Mouse (Mus musculus) left cerebral cortex, postnatal 36 days (tissue): ENCODE data around the gene Pitpnm1. TPM values are rescaled to one million over a fixed set of nuclear protein-coding genes. Genes with fewer than 3 reads are reported as not detected.

Source experiments
- DNase-seq, 2 experiments: peaks; one replicate each; pipeline ENCODE4 v3.0.0; 2021 to 2022; ENCODE audit warnings: low spot score in 2 of 2, mixed read lengths in 1 of 2
- intact Hi-C: fragments of 180-260 bp; cut with DNase I; formaldehyde crosslinking; loops from one replicate; pipeline ENCODE4 v1.15.1; 2025
- total RNA-seq, 2 experiments: library from RNA; stranded (reverse); gene quantifications; 2 replicates each; pipeline ENCODE4 v1.2.3; 2021

The Pitpnm1 gene
- total RNA-seq, 2 experiments from 2014 or later = 202 to 203 TPM

DNA sequence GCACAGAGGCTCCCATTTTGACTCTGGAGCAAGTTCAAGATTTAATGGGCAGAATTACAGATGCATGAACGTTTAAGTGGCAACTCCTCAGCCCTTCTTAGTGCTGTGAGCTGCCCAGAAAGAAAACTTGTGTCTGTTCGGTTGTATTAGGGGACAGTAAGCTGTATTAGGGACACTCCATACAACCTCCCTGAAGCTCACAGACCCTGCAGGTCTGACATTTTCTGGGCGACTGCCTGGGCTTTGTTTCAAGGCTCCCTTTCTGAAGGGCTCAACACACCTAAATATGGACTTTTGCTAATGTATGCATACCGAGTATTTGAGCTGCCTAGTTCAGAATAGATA lies 63.7 kb downstream of the Pitpnm1 start:
- intact Hi-C loops = loop anchor here (2.0 kb wide), 2 partner anchors 15 to 39 kb away; partner anchors contain the start of genes Aip and Coro1b
- DNase-seq = no peak

Other genes with a start within 250 kb of the Pitpnm1 start
- gene Chka, start 248.2 kb upstream of the Pitpnm1 start, total RNA-seq = 100 to 1,000 TPM in 1 of 2 experiments, 10 to 100 TPM in 1; 66.7 to 108 TPM
- gene Tcirg1, start 192.9 kb upstream of the Pitpnm1 start, total RNA-seq = 10 to 100 TPM; 15.7 to 19.6 TPM
- 100 to 1,000 TPM; 137 to 152 TPM for gene Ndufs8, start 187.2 kb upstream of the Pitpnm1 start, total RNA-seq
- 1 to 10 TPM; 2.6 to 3.8 TPM for gene Aldh3b1, start 170.2 kb upstream of the Pitpnm1 start, total RNA-seq
- 10 to 100 TPM; 16.2 to 16.5 TPM for gene Unc93b1, start 164.8 kb upstream of the Pitpnm1 start, total RNA-seq
- gene Aldh3b3, start 141.4 kb upstream of the Pitpnm1 start, total RNA-seq = under 1 TPM in 1 of 2 experiments, not detected in 1; 0.27 TPM
- gene Aldh3b2, start 127.7 kb upstream of the Pitpnm1 start, total RNA-seq = 1 to 10 TPM; 1.0 to 1.4 TPM
- 1 to 10 TPM; 2.0 to 2.7 TPM for gene Acy3, start 113.4 kb upstream of the Pitpnm1 start, total RNA-seq
- gene Tbx10, start 107.2 kb upstream of the Pitpnm1 start, total RNA-seq = not detected
- 10 to 100 TPM in 1 of 2 experiments, 1 to 10 TPM in 1; 8.8 to 13.3 TPM for gene Nudt8, start 99.4 kb upstream of the Pitpnm1 start, total RNA-seq
- 1 to 10 TPM; 1.2 to 1.8 TPM for gene Gm49405, start 99.4 kb upstream of the Pitpnm1 start, total RNA-seq
- 1 to 10 TPM; 2.7 to 6.8 TPM for gene Doc2g, start 96.7 kb upstream of the Pitpnm1 start, total RNA-seq
- 100 to 1,000 TPM; 226 to 259 TPM for gene Ndufv1, start 87.2 kb upstream of the Pitpnm1 start, total RNA-seq
- gene Gstp1, start 62.0 kb upstream of the Pitpnm1 start, total RNA-seq = 100 to 1,000 TPM; 301 to 332 TPM
- 10 to 100 TPM; 33.9 to 45.2 TPM for gene Gstp2, start 54.0 kb upstream of the Pitpnm1 start, total RNA-seq
- not detected for gene Gstp3, start 40.4 kb upstream of the Pitpnm1 start, total RNA-seq
- gene Cabp2, start 18.4 kb upstream of the Pitpnm1 start, total RNA-seq = not detected
- 10 to 100 TPM; 28.8 to 34.1 TPM for gene Cdk2ap2, start 2.8 kb upstream of the Pitpnm1 start, total RNA-seq
- 100 to 1,000 TPM; 106 to 133 TPM for gene Aip, start 25.9 kb downstream of the Pitpnm1 start, total RNA-seq
- not detected for gene Gpr152, start 39.8 kb downstream of the Pitpnm1 start, total RNA-seq
- gene Cabp4, start 44.0 kb downstream of the Pitpnm1 start, total RNA-seq = not detected
- gene Coro1b, start 48.6 kb downstream of the Pitpnm1 start, total RNA-seq = 10 to 100 TPM; 75.7 to 81.1 TPM
- 1 to 10 TPM; 1.3 to 1.8 TPM for gene Ptprcap, start 53.6 kb downstream of the Pitpnm1 start, total RNA-seq
- gene Rps6kb2, start 63.4 kb downstream of the Pitpnm1 start, total RNA-seq = 10 to 100 TPM; 27.8 to 43.1 TPM
- 1 to 10 TPM; 5.5 to 7.8 TPM for gene Carns1, start 75.5 kb downstream of the Pitpnm1 start, total RNA-seq
- gene Tbc1d10c, start 91.3 kb downstream of the Pitpnm1 start, total RNA-seq = 1 to 10 TPM; 1.5 to 1.9 TPM
- gene Ppp1ca, start 92.1 kb downstream of the Pitpnm1 start, total RNA-seq = 100 to 1,000 TPM; 292 to 320 TPM
- 10 to 100 TPM in 1 of 2 experiments, 1 to 10 TPM in 1; 6.1 to 10.8 TPM for gene Rad9a, start 101.7 kb downstream of the Pitpnm1 start, total RNA-seq
- gene Clcf1, start 114.2 kb downstream of the Pitpnm1 start, total RNA-seq = 1 to 10 TPM in 1 of 2 experiments, under 1 TPM in 1; 0.84 to 1.2 TPM
- gene AC109138.7, start 114.4 kb downstream of the Pitpnm1 start, total RNA-seq = not detected
- gene Pold4, start 131.9 kb downstream of the Pitpnm1 start, total RNA-seq = 10 to 100 TPM; 15.9 to 17.8 TPM
- 10 to 100 TPM; 41.1 to 65.6 TPM for gene Ssh3, start 169.2 kb downstream of the Pitpnm1 start, total RNA-seq
- 10 to 100 TPM; 69.7 to 72.3 TPM for gene Ankrd13d, start 183.1 kb downstream of the Pitpnm1 start, total RNA-seq
- gene Grk2, start 206.2 kb downstream of the Pitpnm1 start, total RNA-seq = 100 to 1,000 TPM; 223 to 239 TPM